Mouse (Mus musculus): Measurements from ENCODE around the gene Sdccag8. TPM values are rescaled to one million over a fixed set of nuclear protein-coding genes. Genes with fewer than 3 reads are reported as not detected.

The Sdccag8 gene
- polyA plus RNA-seq, 1 experiment, result 20.7 TPM

- Histone ChIP-seq H3K4me3 (ENCODE audit: insufficient read depth, low read length) (no peak overlapping the region), H3K27ac (ENCODE audit: insufficient read depth, low read length) (no peak overlapping the region), H3K4me1 (ENCODE audit: control insufficient read depth, insufficient read depth, low read length) (peaks cover 4% of the 10 kb centered on the region; the same call in 1 of the 2 replicates)
- TF ChIP-seq POLR2A (IDR thresholded peaks at IDR 0.05; ENCODE audit: extremely low read depth, insufficient read depth, low read length), result no peak
- TF ChIP-seq CTCF (IDR thresholded peaks at IDR 0.05; ENCODE audit: extremely low read depth, insufficient read depth, low read length), result no peak
Measured at GRCm38 (mm10) chr1:176826186-176826585, 11.7 kb downstream of the Sdccag8 start.

DNA sequence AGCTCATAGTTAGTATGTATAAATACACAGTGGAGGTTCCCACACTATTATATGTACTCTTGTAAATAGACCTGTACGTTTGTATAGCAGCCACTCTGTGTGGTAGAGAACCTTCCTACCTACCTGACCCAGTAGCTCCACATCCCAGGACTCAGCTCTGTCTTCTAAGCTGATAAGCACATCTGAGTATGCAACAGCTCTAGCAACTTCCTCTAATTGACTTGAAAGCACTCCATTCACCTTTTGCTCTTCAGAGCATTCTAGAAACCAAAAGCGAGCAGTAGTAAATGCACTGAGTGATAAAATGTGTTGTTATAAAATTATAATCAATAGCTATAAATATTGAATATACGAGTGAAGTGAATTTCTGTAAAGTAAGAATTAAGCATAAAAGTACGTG, 12.5 kb downstream of the Sdccag8 start:
- no peak for TF ChIP-seq POLR2A (IDR thresholded peaks at IDR 0.05; ENCODE audit: extremely low read depth, insufficient read depth, low read length)
- no peak for TF ChIP-seq CTCF (IDR thresholded peaks at IDR 0.05; ENCODE audit: extremely low read depth, insufficient read depth, low read length)
- Histone ChIP-seq H3K27ac (ENCODE audit: insufficient read depth, low read length) (no peak overlapping the region), H3K4me3 (ENCODE audit: insufficient read depth, low read length) (no peak overlapping the region), H3K4me1 (ENCODE audit: control insufficient read depth, insufficient read depth, low read length) (peaks cover 4% of the 10 kb centered on the region; the same call in 1 of the 2 replicates)

GRCm38 (mm10) chr1:176827365-176827764, 12.9 kb downstream of the Sdccag8 start:
- no peak for TF ChIP-seq POLR2A (IDR thresholded peaks at IDR 0.05; ENCODE audit: extremely low read depth, insufficient read depth, low read length)
- no peak for TF ChIP-seq CTCF (IDR thresholded peaks at IDR 0.05; ENCODE audit: extremely low read depth, insufficient read depth, low read length)
- no peak overlapping the region for H3K27ac ChIP-seq (ENCODE audit: insufficient read depth, low read length)
- H3K4me3 ChIP-seq (ENCODE audit: insufficient read depth, low read length), result no peak overlapping the region
- H3K4me1 ChIP-seq (ENCODE audit: control insufficient read depth, insufficient read depth, low read length), result peaks cover 4% of the 10 kb centered on the region; the same call in 1 of the 2 replicates

- no peak for TF ChIP-seq CTCF (IDR thresholded peaks at IDR 0.05; ENCODE audit: extremely low read depth, insufficient read depth, low read length)
- TF ChIP-seq POLR2A (IDR thresholded peaks at IDR 0.05; ENCODE audit: extremely low read depth, insufficient read depth, low read length), result no peak
- H3K27ac ChIP-seq (ENCODE audit: insufficient read depth, low read length), result no peak overlapping the region
- H3K4me3 ChIP-seq (ENCODE audit: insufficient read depth, low read length), result no peak overlapping the region
- peaks cover 4% of the 10 kb centered on the region; the same call in 1 of the 2 replicates for H3K4me1 ChIP-seq (ENCODE audit: control insufficient read depth, insufficient read depth, low read length)
Measured at GRCm38 (mm10) chr1:176827945-176828485, 13.6 kb downstream of the Sdccag8 start.

DNA sequence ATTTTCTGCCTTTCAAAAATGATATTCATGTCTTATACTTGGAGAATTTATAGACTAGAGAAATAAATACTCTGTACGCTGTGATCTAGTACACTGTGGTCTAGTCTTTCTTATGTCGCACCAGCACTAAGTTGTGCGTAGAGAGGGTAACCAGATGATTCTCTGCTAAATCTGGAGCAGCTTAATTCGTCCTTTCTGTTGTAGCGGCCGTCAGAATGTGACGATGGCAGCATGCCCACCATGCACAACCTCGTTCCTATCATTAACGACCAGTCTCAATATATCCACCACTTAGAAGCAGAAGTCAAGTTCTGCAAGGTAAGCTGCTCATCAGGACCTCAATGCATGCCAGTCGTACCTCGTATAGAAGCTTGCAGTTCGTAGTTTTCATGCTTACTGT, 14.2 kb downstream of the Sdccag8 start:
- H3K4me1 ChIP-seq (ENCODE audit: control insufficient read depth, insufficient read depth, low read length), result peaks cover 4% of the 10 kb centered on the region; the same call in 1 of the 2 replicates
- H3K27ac ChIP-seq (ENCODE audit: insufficient read depth, low read length), result no peak overlapping the region
- H3K4me3 ChIP-seq (ENCODE audit: insufficient read depth, low read length), result no peak overlapping the region
- TF ChIP-seq POLR2A (IDR thresholded peaks at IDR 0.05; ENCODE audit: extremely low read depth, insufficient read depth, low read length), result no peak
- TF ChIP-seq CTCF (IDR thresholded peaks at IDR 0.05; ENCODE audit: extremely low read depth, insufficient read depth, low read length), result no peak

GRCm38 (mm10) chr1:176832071-176832470, 17.6 kb downstream of the Sdccag8 start:
- Histone ChIP-seq H3K4me1 (ENCODE audit: control insufficient read depth, insufficient read depth, low read length) (peaks cover 4% of the 10 kb centered on the region; the same call in 1 of the 2 replicates), H3K27ac (ENCODE audit: insufficient read depth, low read length) (no peak overlapping the region), H3K4me3 (ENCODE audit: insufficient read depth, low read length) (no peak overlapping the region)
- no peak for TF ChIP-seq POLR2A (IDR thresholded peaks at IDR 0.05; ENCODE audit: extremely low read depth, insufficient read depth, low read length)
- no peak for TF ChIP-seq CTCF (IDR thresholded peaks at IDR 0.05; ENCODE audit: extremely low read depth, insufficient read depth, low read length)

GRCm38 (mm10) chr1:176832607-176833006, 18.1 kb downstream of the Sdccag8 start:
- Histone ChIP-seq H3K27ac (ENCODE audit: insufficient read depth, low read length) (no peak overlapping the region), H3K4me3 (ENCODE audit: insufficient read depth, low read length) (no peak overlapping the region)
- no peak for TF ChIP-seq CTCF (IDR thresholded peaks at IDR 0.05; ENCODE audit: extremely low read depth, insufficient read depth, low read length)
- no peak for TF ChIP-seq POLR2A (IDR thresholded peaks at IDR 0.05; ENCODE audit: extremely low read depth, insufficient read depth, low read length)

DNA sequence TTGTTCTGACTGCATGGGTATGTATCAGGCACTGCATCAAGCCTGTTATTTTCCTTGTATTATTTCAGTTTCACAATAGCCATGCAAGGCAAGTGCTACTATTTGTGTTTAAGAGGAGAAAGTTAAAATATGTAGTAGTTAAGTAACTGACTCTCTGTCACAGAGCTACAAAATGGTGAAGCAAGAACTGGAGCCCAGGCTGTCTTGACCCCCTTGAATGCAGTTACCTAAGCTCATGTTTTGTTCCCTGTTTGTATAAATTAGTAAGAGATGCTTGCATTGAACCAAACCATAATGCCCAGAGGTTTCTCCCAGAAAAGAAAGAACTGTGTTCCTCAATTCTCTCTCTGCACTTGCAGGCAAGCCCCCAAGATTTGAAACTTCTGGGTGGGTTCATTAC, 18.8 kb downstream of the Sdccag8 start:
- peaks cover 3% of the 10 kb centered on the region; the same call in 1 of the 2 replicates for H3K4me1 ChIP-seq (ENCODE audit: control insufficient read depth, insufficient read depth, low read length)

More at GRCm38 (mm10) chr1:176832607-176833006, 18.1 kb downstream of the Sdccag8 start:
- peaks cover 3% of the 10 kb centered on the region; the same call in 1 of the 2 replicates for H3K4me1 ChIP-seq (ENCODE audit: control insufficient read depth, insufficient read depth, low read length)

DNA sequence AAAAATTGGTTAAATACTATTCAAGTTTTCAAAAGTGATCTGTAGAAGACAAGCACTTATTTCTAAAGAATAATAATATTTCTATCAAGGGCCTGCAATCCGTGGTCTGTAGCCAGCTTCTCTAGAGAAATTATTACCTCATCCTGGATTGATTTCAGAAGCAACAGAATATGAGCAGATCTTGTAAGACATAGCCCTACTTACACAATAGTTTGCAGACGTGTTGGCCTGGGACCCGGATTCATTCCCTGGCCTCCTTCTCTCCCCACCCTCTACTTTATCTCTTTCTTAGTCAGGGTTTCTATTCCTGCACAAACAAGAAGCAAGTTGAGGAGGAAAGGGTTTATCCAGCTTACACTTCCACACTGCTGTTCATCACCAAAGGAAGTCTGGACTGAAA, 19.5 kb downstream of the Sdccag8 start:
- Histone ChIP-seq H3K4me1 (ENCODE audit: control insufficient read depth, insufficient read depth, low read length) (no peaks in the 10 kb centered on the region), H3K4me3 (ENCODE audit: insufficient read depth, low read length) (no peak overlapping the region), H3K27ac (ENCODE audit: insufficient read depth, low read length) (no peak overlapping the region)
- TF ChIP-seq CTCF (IDR thresholded peaks at IDR 0.05; ENCODE audit: extremely low read depth, insufficient read depth, low read length) (no peak), POLR2A (IDR thresholded peaks at IDR 0.05; ENCODE audit: extremely low read depth, insufficient read depth, low read length) (no peak)

More for the DNA sequence above, 18.8 kb downstream of the Sdccag8 start:
- TF ChIP-seq CTCF (IDR thresholded peaks at IDR 0.05; ENCODE audit: extremely low read depth, insufficient read depth, low read length) (no peak), POLR2A (IDR thresholded peaks at IDR 0.05; ENCODE audit: extremely low read depth, insufficient read depth, low read length) (no peak)
- no peak overlapping the region for H3K27ac ChIP-seq (ENCODE audit: insufficient read depth, low read length)
- no peak overlapping the region for H3K4me3 ChIP-seq (ENCODE audit: insufficient read depth, low read length)

DNA sequence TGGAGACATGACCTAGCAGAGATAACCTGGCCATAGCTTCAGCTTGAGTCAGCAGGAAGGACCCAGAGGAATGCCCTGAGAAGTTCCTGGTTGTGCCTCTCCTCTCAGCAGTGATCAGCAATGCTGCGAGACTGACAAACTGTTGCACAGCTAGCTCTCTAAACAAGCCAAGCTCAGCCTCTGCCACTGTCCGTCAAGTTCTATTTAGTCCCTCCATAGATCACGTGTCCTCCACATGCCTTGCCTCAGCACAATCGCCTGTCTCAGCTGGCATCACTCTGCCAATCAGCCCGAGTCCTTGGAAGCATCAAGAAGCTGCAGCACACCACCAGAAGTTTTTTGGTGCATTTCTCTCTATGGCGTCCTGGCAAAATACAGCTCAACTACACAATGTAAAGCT, 20.4 kb downstream of the Sdccag8 start:
- H3K4me3 ChIP-seq (ENCODE audit: insufficient read depth, low read length), result no peak overlapping the region
- H3K4me1 ChIP-seq (ENCODE audit: control insufficient read depth, insufficient read depth, low read length), result no peaks in the 10 kb centered on the region
- no peak for TF ChIP-seq POLR2A (IDR thresholded peaks at IDR 0.05; ENCODE audit: extremely low read depth, insufficient read depth, low read length)
- TF ChIP-seq CTCF (IDR thresholded peaks at IDR 0.05; ENCODE audit: extremely low read depth, insufficient read depth, low read length), result no peak
- no peak overlapping the region for H3K27ac ChIP-seq (ENCODE audit: insufficient read depth, low read length)

Data from cortical plate, adult 2 months (tissue).